Mouse (Mus musculus) embryo, embryonic 11.5 days (tissue): ENCODE results near the gene Vps33a.
"Not testable (repeated sequence)": the region's sequence is repeated elsewhere in the genome, so short reads cannot be mapped to it uniquely, and the experiment has no call there.

Experiments
- DNase-seq: peaks from one replicate; pipeline ENCODE4 v3.0.0-alpha.2; 2012; ENCODE audit warnings: low read depth, low spot score

The Vps33a gene

GRCm38 (mm10) chr5:123524393-123524750, 48.5 kb downstream of the Vps33a start:
- DNase-seq = no peak

DNA sequence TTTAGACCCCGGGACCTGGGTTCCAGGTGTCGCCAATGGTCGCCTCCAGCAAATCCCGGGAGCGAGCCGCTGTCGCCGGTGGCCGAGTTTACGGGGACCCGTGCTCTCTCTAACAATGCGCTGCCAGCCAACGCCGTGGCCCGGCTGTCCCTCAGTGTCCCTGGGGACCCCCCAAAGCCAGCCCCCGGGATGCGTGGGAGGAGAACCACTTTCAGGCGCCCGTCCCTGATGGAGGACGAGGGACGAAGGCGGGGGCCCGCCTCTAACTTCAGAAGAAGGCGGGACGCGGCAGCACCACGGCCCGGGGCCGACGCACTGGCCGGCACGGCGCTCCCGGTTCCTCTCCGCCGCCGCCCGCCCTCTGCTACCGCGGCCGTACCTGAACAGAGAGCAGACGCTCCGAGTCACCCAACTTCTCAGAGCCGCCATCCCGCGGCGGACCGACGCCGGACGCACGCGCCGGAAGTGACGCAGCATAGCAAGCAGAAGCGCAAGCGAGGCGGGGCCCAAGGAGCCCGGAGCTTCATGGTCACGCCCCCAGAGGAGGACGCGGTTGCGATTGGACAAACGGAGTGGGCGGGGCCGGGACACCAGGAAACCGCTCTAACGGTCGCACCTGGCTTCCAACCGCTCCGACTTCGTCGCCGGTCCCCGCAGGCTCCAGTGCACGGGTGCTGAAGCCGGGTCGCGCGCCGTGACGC, 49.0 kb downstream of the Vps33a start, which contains the start of gene Diablo:
Gene Diablo, minus strand, starts transcription at position 485 of the 701 bp plus-strand sequence.
- peak; percentile 98 for DNase-seq

GRCm38 (mm10) chr5:123522166-123522565, 50.7 kb downstream of the Vps33a start:
- DNase-seq = no peak

DNA sequence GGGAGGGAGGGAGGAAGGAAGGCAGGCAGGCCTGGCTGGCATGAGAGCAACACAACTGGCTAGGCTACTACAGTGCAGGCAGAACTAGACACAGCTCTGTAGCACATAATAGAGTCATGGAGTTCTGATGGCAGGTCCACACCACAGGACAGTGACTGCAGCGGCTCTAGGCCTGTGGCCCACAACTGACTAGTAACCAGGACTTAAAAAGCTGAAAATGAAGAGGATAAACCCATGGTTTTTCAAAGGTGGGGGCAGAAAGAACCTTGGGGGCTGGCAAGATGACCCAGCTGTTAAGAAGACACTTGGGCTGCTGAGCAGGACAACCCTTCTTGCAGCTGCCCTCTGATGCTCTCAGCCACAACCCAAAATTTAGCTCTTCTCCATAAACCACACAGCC, 51.2 kb downstream of the Vps33a start:
- DNase-seq = no peak

DNA sequence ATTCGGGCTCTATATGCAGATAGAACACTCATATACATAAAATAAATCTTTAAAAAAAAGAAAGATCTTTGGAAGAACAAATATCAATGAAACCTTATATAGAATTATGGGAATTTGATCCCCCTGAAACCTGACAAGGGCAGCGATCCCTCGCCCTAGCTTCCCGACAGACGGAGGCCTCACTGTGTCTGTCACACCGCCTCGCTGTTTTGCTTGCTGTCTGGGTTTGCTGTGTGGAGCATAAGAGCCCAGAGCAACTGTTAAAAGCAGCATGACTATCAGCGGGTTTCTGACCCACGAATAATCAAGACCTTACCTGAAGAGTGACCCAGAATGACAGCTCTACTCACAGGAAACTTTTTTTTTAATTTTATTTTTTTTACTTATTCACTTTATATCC, 52.2 kb downstream of the Vps33a start:
- DNase-seq = no peak

- no peak for DNase-seq
Observed at GRCm38 (mm10) chr5:123514871-123515270, 58.0 kb downstream of the Vps33a start.

GRCm38 (mm10) chr5:123512102-123512501, 60.7 kb downstream of the Vps33a start:
- DNase-seq = no peak

GRCm38 (mm10) chr5:123511426-123511825, 61.4 kb downstream of the Vps33a start:
- DNase-seq = not testable (repeated sequence)

DNA sequence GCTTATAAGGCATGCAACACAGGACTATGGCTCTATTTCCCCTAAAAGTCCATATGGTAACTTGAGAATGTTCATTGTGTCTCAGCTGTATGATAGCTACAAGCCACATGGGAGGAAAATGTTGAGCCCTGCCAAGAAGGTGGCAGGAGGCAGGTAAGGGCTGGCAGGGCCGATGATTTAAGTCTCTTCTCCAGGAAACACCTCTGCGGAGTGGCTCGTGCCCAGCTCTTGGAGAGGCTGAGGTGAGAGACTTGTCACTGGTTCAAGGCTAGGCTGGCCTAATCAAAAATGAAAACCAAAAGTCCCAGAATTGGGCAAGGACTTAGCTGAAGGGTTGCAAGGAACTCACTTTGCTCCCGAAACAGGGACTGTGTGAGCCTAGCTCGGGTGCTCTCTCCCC, 62.7 kb downstream of the Vps33a start, which contains the start of gene B3gnt4:
Gene B3gnt4, plus strand, starts transcription at position 301 of the 400 bp plus-strand sequence.
- no peak for DNase-seq

DNA sequence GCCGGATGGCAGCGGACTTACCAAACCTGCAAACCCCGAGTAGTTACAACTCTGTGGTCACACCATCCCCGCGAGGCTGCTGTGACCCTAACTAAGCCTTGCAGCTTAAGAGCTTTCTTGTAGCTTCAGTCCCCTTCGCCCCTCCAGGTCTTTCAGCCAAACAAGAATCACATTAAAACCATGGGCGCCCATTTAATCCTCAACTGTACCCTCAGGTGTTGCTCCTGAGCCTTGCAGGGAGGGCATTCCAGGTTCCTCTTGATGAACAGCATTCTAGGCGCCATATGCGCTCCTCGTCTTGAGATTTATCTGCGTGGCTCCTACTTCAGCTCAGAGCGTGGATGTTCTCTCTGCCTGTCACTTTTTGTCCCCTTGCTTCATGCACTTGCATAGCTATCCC, 63.9 kb downstream of the Vps33a start:
- no peak for DNase-seq

- peak; percentile 88 for DNase-seq
Observed at GRCm38 (mm10) chr5:123507936-123508723, 64.7 kb downstream of the Vps33a start.

DNA sequence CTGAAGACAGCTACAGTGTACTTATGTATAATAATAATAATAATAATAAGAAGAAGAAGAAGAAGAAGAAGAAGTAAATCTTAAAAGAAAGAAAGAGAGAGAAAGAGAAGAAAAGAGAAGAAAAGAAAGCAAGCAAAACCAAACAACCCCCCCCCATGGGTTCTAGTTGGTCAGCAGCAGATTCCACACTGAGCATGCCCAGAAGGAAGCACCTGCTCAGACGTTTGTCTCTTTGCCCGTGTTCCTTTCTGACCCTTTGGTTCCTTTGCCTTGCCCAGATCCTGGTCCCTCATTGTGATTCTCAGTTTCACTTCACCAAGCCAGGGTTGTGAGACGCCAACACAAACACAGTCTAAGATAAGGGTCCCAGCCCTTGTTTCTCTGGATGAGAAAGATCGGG, 70.9 kb downstream of the Vps33a start:
- no peak for DNase-seq

- no peak for DNase-seq
Observed at GRCm38 (mm10) chr5:123499717-123500116, 73.1 kb downstream of the Vps33a start.

- DNase-seq = no peak
Observed at GRCm38 (mm10) chr5:123489935-123490334, 82.9 kb downstream of the Vps33a start.

DNA sequence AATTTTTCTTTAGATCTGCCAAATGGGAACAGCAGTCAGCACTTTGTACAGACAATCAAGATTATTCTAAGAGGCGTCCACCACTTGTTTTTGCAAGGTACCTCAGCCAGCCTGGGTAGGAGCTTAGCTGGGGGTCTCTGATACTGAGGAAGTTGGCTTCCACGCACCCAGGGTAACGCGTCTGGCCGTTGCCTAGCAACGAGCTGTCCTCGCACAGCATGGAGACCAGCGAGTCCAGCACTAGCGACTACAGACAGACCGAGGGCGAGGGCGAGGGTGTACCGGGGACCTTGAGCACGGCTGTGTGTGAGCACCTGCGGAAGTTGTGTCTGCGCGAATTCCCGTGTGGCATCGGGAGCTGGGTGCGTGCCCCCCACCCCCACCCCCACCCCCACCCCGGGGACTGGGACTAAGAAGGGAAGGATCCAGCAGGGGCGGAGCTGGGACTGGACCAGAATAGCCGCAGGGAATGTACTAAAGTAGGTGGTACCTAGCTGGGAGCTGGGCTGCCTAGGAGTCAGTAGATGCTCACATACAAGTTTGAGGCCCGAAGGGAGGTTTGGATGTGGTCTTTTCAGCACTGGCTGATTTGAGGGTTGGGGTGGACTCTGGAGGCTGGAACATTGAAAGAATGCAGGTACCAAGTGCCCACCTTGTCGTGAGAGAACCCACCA, 83.6 kb downstream of the Vps33a start, which contains the start of the genes Lrrc43 and Il31:
Gene Lrrc43, plus strand, starts transcription at position 194 of the 674 bp plus-strand sequence.
Gene Il31, minus strand, starts transcription at position 378 of the 674 bp plus-strand sequence.
- no peak for DNase-seq

- DNase-seq = no peak
Observed at GRCm38 (mm10) chr5:123487659-123488395, 85.0 kb downstream of the Vps33a start.
